Mouse (Mus musculus) erythroblast, adult 5-6 weeks (primary cell): ENCODE measurements around the gene Pitpnm2. TPM values are rescaled to one million over a fixed set of nuclear protein-coding genes. Genes with fewer than 3 reads are reported as not detected.

Experiments
- ATAC-seq: replicated peaks from 2 replicates; pipeline ENCODE4 v1.8.0; 2016; ENCODE audit warnings: moderate number of reproducible peaks, mild to moderate bottlenecking, moderate TSS enrichment, inconsistent platforms; ENCODE audit not compliant: poor library complexity, low FRiP score, severe bottlenecking
- total RNA-seq, 2 experiments: library from RNA; stranded (forward) in 1 of 2; stranded (reverse) in 1 of 2; fragments of 150-400 nt in 1 of 2; fragments of 200-764, 138-1000 nt in 1 of 2; gene quantifications; 2 replicates each; pipeline versions ENCODE4 v1.2.3 to v1.2.4; 2015 to 2017; ENCODE audit warnings: low replicate concordance in 2 of 2

Gene Pitpnm2
- total RNA-seq, 2 experiments from 2014 or later = 1.0 to 1.9 TPM

DNA sequence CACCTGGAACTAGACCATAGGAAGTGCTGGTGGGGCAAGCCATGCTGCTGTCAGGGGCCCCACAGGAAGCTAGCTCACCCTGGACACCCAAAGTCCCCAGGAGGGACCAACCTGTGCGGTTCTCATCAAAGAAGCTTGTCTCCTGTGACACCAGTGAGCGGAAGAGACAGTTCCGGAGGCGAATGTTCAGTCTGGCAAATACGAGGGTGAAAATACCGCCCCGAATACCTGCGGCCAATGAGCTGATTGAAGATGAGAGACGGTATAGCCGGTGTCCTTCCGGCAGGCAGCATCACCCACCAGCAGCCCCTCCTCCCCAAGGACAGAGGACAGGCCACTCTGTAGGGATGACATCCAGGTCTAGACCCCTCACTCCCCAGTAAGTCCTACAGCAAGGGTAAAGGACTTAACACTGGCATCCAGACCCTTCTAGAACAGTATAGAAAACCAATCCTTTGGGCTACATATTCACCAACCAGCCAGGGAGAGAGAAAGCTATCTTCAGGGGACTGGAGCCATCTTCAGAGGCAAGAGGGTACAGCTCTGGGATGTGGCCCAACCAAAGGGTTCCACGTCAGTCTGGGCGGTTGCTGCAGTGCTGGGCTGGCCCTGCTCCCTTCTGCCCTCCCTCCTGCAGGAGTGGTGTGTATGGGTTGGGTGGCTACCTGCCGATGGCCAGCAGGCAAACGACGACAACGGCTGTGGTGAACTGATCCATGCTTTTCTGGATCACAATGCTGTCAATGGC lies 166.4 kb downstream of the Pitpnm2 start:
- ATAC-seq = no peak

DNA sequence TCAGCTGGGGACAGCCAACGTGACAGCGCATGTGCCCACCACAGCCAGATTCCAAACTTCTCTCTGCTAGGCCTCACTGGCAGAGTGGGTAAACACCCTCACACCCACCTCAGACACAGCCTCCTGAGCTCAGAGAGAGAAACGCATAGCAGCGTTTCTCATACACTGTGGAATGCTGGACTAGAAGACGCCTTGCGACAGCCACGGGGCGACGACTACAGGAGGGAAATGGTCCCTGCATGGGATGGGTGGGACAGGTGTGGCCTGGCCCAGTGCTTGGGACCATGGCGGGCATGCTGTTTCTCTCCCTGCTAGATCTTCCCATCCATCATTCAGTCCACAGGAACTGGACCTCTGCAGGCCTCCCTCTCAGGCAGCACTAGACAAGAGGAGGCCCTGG lies 167.1 kb downstream of the Pitpnm2 start:
- no peak for ATAC-seq

DNA sequence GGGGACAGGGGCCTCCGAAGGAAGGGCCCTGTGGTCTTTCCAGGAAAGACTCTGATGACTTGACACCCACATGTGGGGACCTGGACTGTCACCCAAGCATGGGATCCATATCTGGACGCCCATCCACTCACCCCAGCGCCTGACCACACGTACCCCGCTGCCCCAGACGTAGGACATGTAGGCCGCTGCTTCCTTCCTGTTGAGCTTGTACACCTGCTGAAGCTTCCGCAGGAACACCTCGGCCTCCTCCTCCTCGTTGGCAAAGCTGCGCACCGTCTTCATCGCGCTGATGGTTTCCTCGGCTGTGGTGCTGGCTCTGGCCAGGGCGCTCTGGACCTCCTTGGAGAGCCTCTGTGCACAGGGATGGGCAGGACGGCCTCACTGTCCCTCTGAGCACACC lies 169.7 kb downstream of the Pitpnm2 start:
- ATAC-seq = no peak

DNA sequence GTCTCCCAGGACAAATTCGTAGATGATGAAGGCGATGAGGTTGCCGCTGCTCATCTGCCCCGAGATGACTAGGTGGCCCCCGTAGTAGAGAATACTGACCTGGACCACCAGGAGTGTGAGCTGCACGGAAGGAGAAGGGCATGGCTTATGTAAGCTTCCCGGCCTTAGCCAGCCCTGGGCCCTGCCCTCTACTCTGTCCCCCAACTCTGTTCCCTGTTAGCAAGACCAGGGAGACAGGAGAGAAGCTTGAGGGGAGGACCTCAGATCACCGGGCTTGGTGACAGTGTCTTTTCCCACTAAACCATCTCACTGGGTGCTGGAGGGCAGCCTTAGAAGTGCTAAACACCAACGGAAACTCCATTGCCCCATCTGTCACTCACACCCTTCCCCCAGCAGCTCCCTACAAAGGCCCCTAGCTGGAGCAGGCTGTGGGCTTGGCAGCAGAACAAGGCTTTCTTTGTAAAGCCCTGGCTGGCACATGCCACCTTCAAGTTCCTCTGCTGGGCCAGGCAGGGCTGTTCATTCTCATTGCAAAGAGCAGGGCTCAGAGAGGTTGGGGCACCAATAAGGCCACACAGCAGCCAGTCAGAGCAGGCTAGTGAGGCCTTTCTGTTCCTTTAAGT lies 170.7 kb downstream of the Pitpnm2 start:
- ATAC-seq = no peak

- ATAC-seq = no peak
These were observed 171.6 kb downstream of the Pitpnm2 start for GRCm38 (mm10) chr5:124077856-124078460.

GRCm38 (mm10) chr5:124077241-124077640 lies 172.3 kb downstream of the Pitpnm2 start:
- no peak for ATAC-seq

DNA sequence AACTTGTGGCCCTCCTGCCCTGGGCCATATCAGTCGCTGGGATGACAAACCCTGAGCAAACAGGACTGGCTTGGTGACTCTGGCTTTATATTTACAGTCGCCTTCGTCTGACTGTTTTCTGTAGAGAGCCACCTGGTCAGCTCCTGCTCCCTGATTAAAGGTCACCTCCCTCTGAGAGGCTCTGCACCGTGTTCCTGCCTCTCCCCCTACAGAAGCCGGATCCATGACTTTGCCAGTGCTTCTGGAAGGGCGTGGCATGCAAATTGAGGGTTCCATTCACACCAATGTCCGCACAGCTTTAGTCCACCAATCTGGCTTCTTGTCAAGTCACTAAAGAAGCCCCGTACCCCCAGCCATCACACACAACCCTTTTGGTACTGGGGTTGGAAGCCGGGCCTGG lies 173.0 kb downstream of the Pitpnm2 start:
- ATAC-seq = no peak

DNA sequence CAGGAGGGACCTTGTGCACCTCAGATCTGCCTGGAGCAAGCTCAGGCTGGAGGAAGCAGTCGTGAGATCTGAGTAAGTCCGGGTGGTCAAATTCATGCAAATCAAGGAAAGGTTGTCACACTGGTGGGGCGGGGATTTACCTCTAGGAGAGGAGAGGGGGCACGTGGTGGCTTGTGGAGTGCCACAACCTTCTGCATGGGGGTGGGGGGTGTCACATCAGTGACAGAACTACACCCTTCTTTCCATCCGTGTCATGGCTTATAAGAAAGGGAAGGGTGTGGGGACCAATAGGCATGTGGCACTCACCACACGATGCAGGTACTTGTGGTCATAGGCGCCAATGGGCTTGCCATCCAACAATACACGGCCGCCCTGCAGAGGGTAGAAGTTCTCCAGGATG lies 173.8 kb downstream of the Pitpnm2 start:
- no peak for ATAC-seq

DNA sequence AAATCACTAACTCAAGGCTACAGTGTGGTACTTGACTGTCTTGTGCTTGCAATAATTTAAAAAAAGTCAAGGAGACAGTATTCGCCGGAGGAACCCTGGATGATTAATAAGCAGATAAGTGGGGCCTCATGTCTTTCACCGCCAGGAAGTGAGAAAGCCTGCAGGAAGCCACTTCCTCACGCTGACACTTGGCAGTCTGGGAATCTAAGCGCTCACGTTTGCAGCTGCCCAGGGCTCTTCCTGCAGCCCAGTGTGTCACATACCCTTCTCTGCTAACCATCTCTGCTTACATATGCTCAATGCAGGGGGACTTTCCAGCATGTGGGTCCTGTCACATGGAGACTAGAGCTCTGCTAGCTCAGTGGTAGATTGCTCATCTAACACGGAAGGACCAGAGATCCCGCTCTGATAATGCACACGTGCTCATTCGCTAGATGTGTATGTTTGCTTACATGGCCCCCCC lies 174.7 kb downstream of the Pitpnm2 start:
- no peak for ATAC-seq

DNA sequence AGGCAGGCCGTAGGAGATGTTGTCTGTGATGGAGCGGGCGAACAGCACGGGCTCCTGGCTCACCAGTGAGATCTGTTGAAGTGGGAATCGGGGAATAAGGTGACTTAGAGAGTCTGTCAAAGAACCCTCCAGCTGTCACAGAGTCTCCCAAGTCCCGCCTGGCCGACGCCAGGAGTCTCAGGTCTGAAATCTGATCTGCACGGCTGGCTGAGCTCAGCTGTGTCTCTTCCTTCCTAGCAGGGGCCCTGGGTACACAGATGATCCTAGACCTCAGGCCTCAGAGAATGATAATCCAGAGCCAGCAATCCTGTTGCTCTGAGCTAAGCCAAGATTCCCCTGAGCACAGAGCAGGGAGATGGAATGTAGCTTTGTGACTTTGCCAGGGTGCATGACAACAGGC lies 175.9 kb downstream of the Pitpnm2 start:
- ATAC-seq = no peak

DNA sequence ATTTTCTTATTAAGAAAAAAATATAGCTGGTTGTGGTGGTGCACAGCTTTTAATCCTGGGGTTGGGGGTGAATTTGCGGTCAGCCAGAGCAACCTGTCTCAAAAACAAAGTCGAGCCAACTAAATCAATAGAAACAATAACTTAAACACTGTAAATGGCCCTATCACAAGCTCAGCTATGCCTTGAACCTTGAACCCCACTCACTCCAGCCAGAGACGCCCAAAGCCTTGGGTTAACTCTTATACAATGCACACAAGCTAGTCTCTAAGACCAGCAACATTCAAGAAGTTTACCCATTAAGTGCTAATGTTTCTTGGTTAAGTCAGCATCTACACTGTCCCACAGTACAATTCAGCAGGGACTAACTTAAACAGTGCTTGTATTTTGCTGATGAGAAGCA lies 179.9 kb downstream of the Pitpnm2 start:
- no peak for ATAC-seq

Other genes starting within 250 kb of the Pitpnm2 start
- 14.4 and 27.9 TPM in 2 replicates for gene Vps37b, start 217.5 kb downstream of the Pitpnm2 start, total RNA-seq (2015; ENCODE audit: low replicate concordance)
- 6.8 and 7.9 TPM in 2 replicates for gene Vps37b, start 217.5 kb downstream of the Pitpnm2 start, total RNA-seq (2017; ENCODE audit: low replicate concordance)
- gene Abcb9, start 154.0 kb downstream of the Pitpnm2 start, total RNA-seq (2015; ENCODE audit: low replicate concordance) = 13.8 and 15.5 TPM in 2 replicates
- 19.1 and 23.4 TPM in 2 replicates for gene Abcb9, start 154.0 kb downstream of the Pitpnm2 start, total RNA-seq (2017; ENCODE audit: low replicate concordance)
- gene Ogfod2, start 137.5 kb downstream of the Pitpnm2 start, total RNA-seq (2015; ENCODE audit: low replicate concordance) = 4.8 and 6.9 TPM in 2 replicates
- 13.9 and 19.9 TPM in 2 replicates for gene Ogfod2, start 137.5 kb downstream of the Pitpnm2 start, total RNA-seq (2017; ENCODE audit: low replicate concordance)
- gene Arl6ip4, start 133.7 kb downstream of the Pitpnm2 start, total RNA-seq (2015; ENCODE audit: low replicate concordance) = 18.4 and 22.9 TPM in 2 replicates
- gene Arl6ip4, start 133.7 kb downstream of the Pitpnm2 start, total RNA-seq (2017; ENCODE audit: low replicate concordance) = 12.2 and 65.1 TPM in 2 replicates
- 3.1 and 14.4 TPM in 2 replicates for gene Mphosph9, start 78.2 kb upstream of the Pitpnm2 start, total RNA-seq (2015; ENCODE audit: low replicate concordance)
- gene Mphosph9, start 78.2 kb upstream of the Pitpnm2 start, total RNA-seq (2017; ENCODE audit: low replicate concordance) = 7.8 and 28.5 TPM in 2 replicates
- 2.3 and 2.9 TPM in 2 replicates for gene 2810006K23Rik, start 78.3 kb upstream of the Pitpnm2 start, total RNA-seq (2015; ENCODE audit: low replicate concordance)
- 3.1 and 3.3 TPM in 2 replicates for gene 2810006K23Rik, start 78.3 kb upstream of the Pitpnm2 start, total RNA-seq (2017; ENCODE audit: low replicate concordance)
- 46.4 and 55.1 TPM in 2 replicates for gene Cdk2ap1, start 113.3 kb upstream of the Pitpnm2 start, total RNA-seq (2015; ENCODE audit: low replicate concordance)
- 31.2 and 56.3 TPM in 2 replicates for gene Cdk2ap1, start 113.3 kb upstream of the Pitpnm2 start, total RNA-seq (2017; ENCODE audit: low replicate concordance)
- gene Sbno1, start 176.2 kb upstream of the Pitpnm2 start, total RNA-seq (2015; ENCODE audit: low replicate concordance) = 23.4 and 29.4 TPM in 2 replicates
- gene Sbno1, start 176.2 kb upstream of the Pitpnm2 start, total RNA-seq (2017; ENCODE audit: low replicate concordance) = 30.7 and 71.1 TPM in 2 replicates
- gene Kmt5a, start 190.2 kb upstream of the Pitpnm2 start, total RNA-seq (2015; ENCODE audit: low replicate concordance) = 89.3 and 92.4 TPM in 2 replicates
- gene Kmt5a, start 190.2 kb upstream of the Pitpnm2 start, total RNA-seq (2017; ENCODE audit: low replicate concordance) = 105 and 107 TPM in 2 replicates
- gene Rilpl2, start 228.6 kb upstream of the Pitpnm2 start, total RNA-seq (2015; ENCODE audit: low replicate concordance) = 9.4 and 19.0 TPM in 2 replicates
- 13.1 and 13.4 TPM in 2 replicates for gene Rilpl2, start 228.6 kb upstream of the Pitpnm2 start, total RNA-seq (2017; ENCODE audit: low replicate concordance)
- gene Snrnp35, start 233.4 kb upstream of the Pitpnm2 start, total RNA-seq (2015; ENCODE audit: low replicate concordance) = 3.8 TPM in 1 of 2 replicates, not detected in the other
- gene Snrnp35, start 233.4 kb upstream of the Pitpnm2 start, total RNA-seq (2017; ENCODE audit: low replicate concordance) = 6.0 and 6.8 TPM in 2 replicates